ENCODE assay signal across 11 mouse cellular contexts in the genomic region with DNA sequence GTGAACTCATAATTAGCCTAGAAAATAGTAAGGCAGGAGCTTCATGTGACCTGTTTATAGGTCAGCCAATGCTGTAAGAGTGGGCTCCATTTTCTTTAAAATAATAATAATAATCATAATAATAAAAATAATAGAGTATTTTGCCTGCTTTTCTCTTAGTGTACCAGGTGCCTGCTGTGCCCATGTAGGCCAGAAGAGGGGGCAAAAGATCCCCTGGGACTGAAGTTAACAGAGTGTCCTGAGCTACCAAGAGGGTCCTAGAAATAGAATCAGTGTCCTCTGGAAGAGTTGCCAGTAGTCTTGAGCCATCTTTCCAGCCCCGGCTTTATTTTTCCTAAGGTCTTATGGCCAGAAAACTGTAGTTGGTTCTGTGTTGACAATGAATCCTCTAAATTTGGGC.
DNase-seq lines count a peak whose midpoint lies in the region; ATAC-seq and TF ChIP-seq lines count a peak whose summit lies in the region.
"Had no signal": no experiment of that assay in that cellular context is flagged by ENCODE, and none has a peak within 500 bp of the region (broad histone marks: within the 10 kb centered on the region; RNA-seq: fewer than 3 reads in every experiment).

No protein-coding gene starts in this region.

- H3K4me1 ChIP-seq in embryonic facial prominence, embryonic 11.5 days (ENCODE audit: control insufficient read depth, insufficient read depth, low read length): no peaks in the 10 kb centered on the region
- H3K4me1 ChIP-seq in embryonic facial prominence, embryonic 10.5 days: peaks cover 4% of the 10 kb centered on the region
- H3K4me1 ChIP-seq in CH12.LX (ENCODE audit: control insufficient read depth in 1 of 2, insufficient read depth in 2 of 2): no peaks in the 10 kb centered on the region
- no peaks in the 10 kb centered on the region for H3K4me1 ChIP-seq in cortical plate, adult 2 months (ENCODE audit: control insufficient read depth, insufficient read depth, low read length)
- H3K4me1 ChIP-seq: neural tube, embryonic 12.5 days had no signal

- H3K9ac ChIP-seq in embryonic facial prominence, embryonic 11.5 days (replicated peaks; ENCODE audit: low read length): no peak overlapping the region
- no peak overlapping the region for H3K9ac ChIP-seq in CH12.LX (ENCODE audit: insufficient read depth, low read depth)
- H3K9ac ChIP-seq: lung, embryonic 15.5 days; neural tube, embryonic 12.5 days had no signal

- TF ChIP-seq RAD21 in CH12.LX (IDR thresholded peaks at IDR 0.05; ENCODE audit: low read depth, low read length): peak; percentile 25

- TF ChIP-seq POLR2A in CH12.LX (IDR thresholded peaks at IDR 0.05; ENCODE audit: low read depth, low read length): no peak
- TF ChIP-seq POLR2A in cortical plate, adult 2 months (IDR thresholded peaks at IDR 0.05; ENCODE audit: extremely low read depth, insufficient read depth, low read length): no peak

- in situ Hi-C loops in CH12.LX (cut with MboI; ENCODE audit: low pct_ligation_motif_present, low pct_unique_long_range_greater_than_20kb, low sequenced_read_pairs): no loop called here

- 75% methylated on average over 1 of the region's 1 CpGs for WGBS in embryonic facial prominence, embryonic 11.5 days
- WGBS in embryonic facial prominence, embryonic 10.5 days: 85% methylated on average over 1 of the region's 1 CpGs

- no peak for TF ChIP-seq EP300 in CH12.LX (IDR thresholded peaks at IDR 0.05; ENCODE audit: low read length)

- H3K79me2 ChIP-seq in CH12.LX (replicated peaks; ENCODE audit: control insufficient read depth, extremely low read depth, insufficient read depth, poor library complexity, severe bottlenecking): no peaks in the 10 kb centered on the region

- TF ChIP-seq CTCF in CH12.LX (conservative IDR thresholded peaks at IDR 0.05 in 1 of 2, IDR thresholded peaks at IDR 0.05 in 1 of 2; ENCODE audit: low read depth in 2 of 2, low read length in 2 of 2): peak; percentile 25 to 59; a peak in 2 of 4 replicates
- peak; percentile 42 for TF ChIP-seq CTCF in cortical plate, adult 2 months (IDR thresholded peaks at IDR 0.05; ENCODE audit: extremely low read depth, insufficient read depth, low read length)

- H3K9me3 ChIP-seq in embryonic facial prominence, embryonic 11.5 days (replicated peaks; ENCODE audit: control insufficient read depth, low read length): no peaks in the 10 kb centered on the region
- no peaks in the 10 kb centered on the region for H3K9me3 ChIP-seq in embryonic facial prominence, embryonic 10.5 days
- no peaks in the 10 kb centered on the region for H3K9me3 ChIP-seq in CH12.LX (replicated peaks; ENCODE audit: low read length)
- H3K9me3 ChIP-seq: lung, embryonic 15.5 days; neural tube, embryonic 12.5 days had no signal

- no peak overlapping the region for H3K27ac ChIP-seq in embryonic facial prominence, embryonic 11.5 days (replicated peaks; ENCODE audit: low read depth, low read length)
- no peak overlapping the region for H3K27ac ChIP-seq in embryonic facial prominence, embryonic 10.5 days (replicated peaks)
- no peak overlapping the region for H3K27ac ChIP-seq in CH12.LX (ENCODE audit: insufficient read depth, low read depth)
- no peak overlapping the region for H3K27ac ChIP-seq in cortical plate, adult 2 months (ENCODE audit: insufficient read depth, low read length)
- H3K27ac ChIP-seq: lung, embryonic 15.5 days; neural tube, embryonic 12.5 days had no signal

- no peaks in the 10 kb centered on the region for H3K36me3 ChIP-seq in embryonic facial prominence, embryonic 11.5 days (replicated peaks; ENCODE audit: control insufficient read depth, insufficient read depth, low read depth, low read length)
- no peaks in the 10 kb centered on the region for H3K36me3 ChIP-seq in embryonic facial prominence, embryonic 10.5 days (replicated peaks)
- H3K36me3 ChIP-seq in CH12.LX (replicated peaks in 1 of 2; ENCODE audit: control insufficient read depth in 1 of 2, insufficient read depth in 1 of 2, low read length in 1 of 2): no peaks in the 10 kb centered on the region
- H3K36me3 ChIP-seq: lung, embryonic 15.5 days; neural tube, embryonic 12.5 days had no signal

- dilution Hi-C loops in CH12.LX (cut with MboI; ENCODE audit: extremely low pct_ligation_motif_present, extremely low pct_unique_long_range_greater_than_20kb, low sequenced_read_pairs): no loop called here

- no peaks in the 10 kb centered on the region for H3K27me3 ChIP-seq in embryonic facial prominence, embryonic 11.5 days (ENCODE audit: control insufficient read depth, insufficient read depth, low read length)
- no peaks in the 10 kb centered on the region for H3K27me3 ChIP-seq in embryonic facial prominence, embryonic 10.5 days (replicated peaks; ENCODE audit: low read depth, poor library complexity, severe bottlenecking)
- peaks cover 39% of the 10 kb centered on the region for H3K27me3 ChIP-seq in CH12.LX (replicated peaks)
- H3K27me3 ChIP-seq: lung, embryonic 15.5 days; neural tube, embryonic 12.5 days had no signal

- DNase-seq in embryonic facial prominence, embryonic 11.5 days (ENCODE audit: low spot score): peak; percentile 27
- DNase-seq in embryonic facial prominence, embryonic 10.5 days (ENCODE audit: low spot score): no peak
- DNase-seq in kidney, postnatal 10 days: peak; percentile 22
- DNase-seq in kidney, adult 18-20 months: no peak
- DNase-seq in CH12.LX (ENCODE audit: extremely low read depth): peak; percentile 11
- no peak for DNase-seq in frontal cortex, postnatal 36 days (ENCODE audit: low spot score in 2 of 2)
- DNase-seq: thymus, postnatal 36 days had no signal

- H3K4me2 ChIP-seq in embryonic facial prominence, embryonic 11.5 days (ENCODE audit: low read depth, low read length): no peak overlapping the region
- no peak overlapping the region for H3K4me2 ChIP-seq in CH12.LX (ENCODE audit: insufficient read depth, low read depth, poor library complexity, severe bottlenecking)
- H3K4me2 ChIP-seq: lung, embryonic 15.5 days; neural tube, embryonic 12.5 days had no signal

- H3K4me3 ChIP-seq in embryonic facial prominence, embryonic 11.5 days (ENCODE audit: low read depth, low read length): no peak overlapping the region
- H3K4me3 ChIP-seq in embryonic facial prominence, embryonic 10.5 days: no peak overlapping the region
- H3K4me3 ChIP-seq in CH12.LX (replicated peaks in 1 of 3; ENCODE audit: low read depth in 2 of 3, low read length in 2 of 3, poor library complexity in 1 of 3): no peak overlapping the region
- no peak overlapping the region for H3K4me3 ChIP-seq in cortical plate, adult 2 months (ENCODE audit: insufficient read depth, low read length)
- H3K4me3 ChIP-seq: lung, embryonic 15.5 days; neural tube, embryonic 12.5 days had no signal

- ATAC-seq in embryonic facial prominence, embryonic 11.5 days (replicated peaks; ENCODE audit: insufficient number of reproducible peaks, low FRiP score, low TSS enrichment, low read depth): no peak
- ATAC-seq in frontal cortex, adult (ENCODE audit: low TSS enrichment): no peak

TF ChIP-seq in CH12.LX, 34 proteins besides CTCF, POLR2A, EP300 and RAD21:
- TF ChIP-seq SMC3 (IDR thresholded peaks at IDR 0.05; ENCODE audit: low read depth, low read length) (peak; percentile 55), JUND (conservative IDR thresholded peaks at IDR 0.05; ENCODE audit: low read depth, low read length) (no peak)
TF ChIP-seq in CH12.LX: peak in this region for 1.

Comparison
In these comparisons a context has a peak if more than half of its experiments do, and no peak if none do; other contexts are left out.
1. DNase-seq: peak in embryonic facial prominence, embryonic 11.5 days (single experiment), kidney, postnatal 10 days (single experiment) and CH12.LX (single experiment); none in embryonic facial prominence, embryonic 10.5 days (single experiment), kidney, adult 18-20 months (single experiment) and frontal cortex, postnatal 36 days (0 of 2).